Mouse (Mus musculus) heart, embryonic 14.5 days (tissue): Measurements from ENCODE around the gene Pstpip1. TPM values are rescaled to one million over a fixed set of nuclear protein-coding genes. Genes with fewer than 3 reads are reported as not detected.
A peak's percentile ranks its signal among the peaks of the same experiment; 100 is the strongest.

Source experiments
- ATAC-seq: fragments of 200-750 bp; cut with Nextera tagmentation; 2 replicates; pipeline ENCODE4 v1.8.0; 2017; ENCODE audit warnings: low read depth, moderate TSS enrichment; ENCODE audit not compliant: insufficient number of reproducible peaks, insufficient read depth, low FRiP score
- H3K27ac ChIP-seq, 2 experiments: fragments of 200-500 bp in 1 of 2; fragments of 300-500 bp in 1 of 2; sonication (generic) in 1 of 2; replicated peaks in 1 of 2; 2 replicates each; pipeline ENCODE4 v1.5.1; 2012 to 2014; ENCODE audit warnings: low read depth in 2 of 2, low read length in 2 of 2, control low read depth in 1 of 2, mild to moderate bottlenecking in 1 of 2, mixed read lengths in 1 of 2; ENCODE audit not compliant: control insufficient read depth in 1 of 2, insufficient read depth in 1 of 2
- H3K27me3 ChIP-seq: fragments of 300-500 bp; sonication (generic); 2 replicates; pipeline ENCODE4 v1.6.1; 2014; ENCODE audit warnings: mild to moderate bottlenecking, low read length, control low read depth; ENCODE audit not compliant: control insufficient read depth, insufficient read depth
- H3K36me3 ChIP-seq: fragments of 300-500 bp; sonication (generic); 2 replicates; pipeline ENCODE4 v1.6.1; 2014; ENCODE audit warnings: mild to moderate bottlenecking, control low read depth, low read length, mixed read lengths; ENCODE audit not compliant: control insufficient read depth, insufficient read depth
- H3K4me1 ChIP-seq, 2 experiments: fragments of 200-500 bp in 1 of 2; fragments of 300-500 bp in 1 of 2; sonication (generic) in 1 of 2; 2 replicates each; pipeline ENCODE4 v1.6.1; 2012 to 2014; ENCODE audit warnings: low read length in 2 of 2, control low read depth in 1 of 2, mixed read lengths in 1 of 2; ENCODE audit not compliant: control insufficient read depth in 2 of 2, insufficient read depth in 2 of 2
- H3K4me2 ChIP-seq: fragments of 300-500 bp; sonication (generic); 2 replicates; pipeline ENCODE4 v1.6.1; 2014; ENCODE audit warnings: mild to moderate bottlenecking, low read length
- H3K4me3 ChIP-seq, 2 experiments: fragments of 200-500 bp in 1 of 2; fragments of 300-500 bp in 1 of 2; sonication (generic) in 1 of 2; 2 replicates each; pipeline ENCODE4 v1.5.1; 2012 to 2014; ENCODE audit warnings: low read length in 2 of 2, mild to moderate bottlenecking in 2 of 2, control low read depth in 1 of 2, low read depth in 1 of 2, moderate library complexity in 1 of 2; ENCODE audit not compliant: control insufficient read depth in 1 of 2, insufficient read depth in 1 of 2
- H3K9ac ChIP-seq: fragments of 300-500 bp; sonication (generic); 2 replicates; pipeline ENCODE4 v1.6.1; 2014; ENCODE audit warnings: mild to moderate bottlenecking, low read length
- H3K9me3 ChIP-seq: fragments of 300-500 bp; sonication (generic); 2 replicates; pipeline ENCODE4 v1.6.1; 2016; ENCODE audit warnings: low read length, control low read depth; ENCODE audit not compliant: control insufficient read depth
- WGBS: fragments of 180-500 bp; shearing (Covaris S2); extraction: QIAGEN DNeasy Blood & Tissue Kit; methylation state at CpG from one replicate; pipeline ENCODE4 v1.1.7; 2014; 5-methylcytosine and 5-hydroxymethylcytosine counted together
- polyA plus RNA-seq: library from polyadenylated mRNA; unstranded; fragments of >200 nt; fragmentation: Nextera tagmentation; extraction: Ambion mirVana; gene quantifications from 2 replicates; pipeline ENCODE4 v1.2.1, GENCODE M21; 2014

Gene Pstpip1
- polyA plus RNA-seq, 1 experiment from 2014 or later = 0.55 TPM

GRCm38 (mm10) chr9:56123613-56124012 is 33.9 kb downstream of the Pstpip1 start:
- peaks cover 11% of the 10 kb centered on the region for H3K36me3 ChIP-seq
- ATAC-seq = no peak
- no peak overlapping the region for H3K4me3 ChIP-seq
- no peak overlapping the region for H3K9ac ChIP-seq
- WGBS = 36% methylated on average over 7 of the region's 7 CpGs
- no peaks in the 10 kb centered on the region for H3K9me3 ChIP-seq
- no peak overlapping the region for H3K27ac ChIP-seq
- peaks cover 29 to 44% of the 10 kb centered on the region in 2 experiments for H3K4me1 ChIP-seq
- H3K4me2 ChIP-seq = no peak overlapping the region
- H3K27me3 ChIP-seq = no peaks in the 10 kb centered on the region

- H3K9ac ChIP-seq = no peak overlapping the region
- peaks cover 23 to 40% of the 10 kb centered on the region in 2 experiments for H3K4me1 ChIP-seq
- peaks cover 21% of the 10 kb centered on the region for H3K36me3 ChIP-seq
- H3K4me2 ChIP-seq = no peak overlapping the region
- H3K27me3 ChIP-seq = no peaks in the 10 kb centered on the region
- no peak overlapping the region for H3K4me3 ChIP-seq
- no peak for ATAC-seq
- 25% methylated on average over 11 of the region's 11 CpGs for WGBS
- H3K9me3 ChIP-seq = no peaks in the 10 kb centered on the region
- no peak overlapping the region for H3K27ac ChIP-seq
Measured at GRCm38 (mm10) chr9:56124561-56124960, 34.8 kb downstream of the Pstpip1 start.

- Histone ChIP-seq H3K9ac (no peak overlapping the region), H3K4me2 (no peak overlapping the region), H3K4me1 (peaks cover 32 to 49% of the 10 kb centered on the region in 2 experiments), H3K9me3 (no peaks in the 10 kb centered on the region), H3K36me3 (peaks cover 41% of the 10 kb centered on the region), H3K27me3 (no peaks in the 10 kb centered on the region), H3K27ac (no peak overlapping the region), H3K4me3 (no peak overlapping the region)
- ATAC-seq = no peak
- 56% methylated on average over 16 of the region's 16 CpGs for WGBS
Measured at GRCm38 (mm10) chr9:56126453-56127173, 36.9 kb downstream of the Pstpip1 start.

- WGBS = 77% methylated on average over 9 of the region's 9 CpGs
- H3K27me3 ChIP-seq = no peaks in the 10 kb centered on the region
- H3K27ac ChIP-seq = no peak overlapping the region
- H3K4me2 ChIP-seq = no peak overlapping the region
- H3K9me3 ChIP-seq = no peaks in the 10 kb centered on the region
- H3K36me3 ChIP-seq = peaks cover 58% of the 10 kb centered on the region
- no peak overlapping the region for H3K9ac ChIP-seq
- no peak overlapping the region for H3K4me3 ChIP-seq
- peaks cover 31 to 52% of the 10 kb centered on the region in 2 experiments for H3K4me1 ChIP-seq
- no peak for ATAC-seq
Measured at GRCm38 (mm10) chr9:56128331-56128730, 38.6 kb downstream of the Pstpip1 start.

- Histone ChIP-seq H3K9ac (no peak overlapping the region), H3K27ac (peak overlapping the region in 1 of 2 experiments; percentile 69; a peak in 1 of 4 replicates), H3K4me1 (peaks cover 23 to 53% of the 10 kb centered on the region in 2 experiments), H3K36me3 (peaks cover 73% of the 10 kb centered on the region), H3K9me3 (no peaks in the 10 kb centered on the region), H3K27me3 (no peaks in the 10 kb centered on the region), H3K4me2 (no peak overlapping the region), H3K4me3 (no peak overlapping the region)
- 89% methylated on average over 3 of the region's 3 CpGs for WGBS
- no peak for ATAC-seq
Measured at GRCm38 (mm10) chr9:56129951-56130350, 40.2 kb downstream of the Pstpip1 start.

- no peak for ATAC-seq
- H3K4me1 ChIP-seq = peaks cover 21 to 55% of the 10 kb centered on the region in 2 experiments
- no peak overlapping the region for H3K9ac ChIP-seq
- peak overlapping the region; percentile 66 to 69 for H3K27ac ChIP-seq
- H3K4me2 ChIP-seq = no peak overlapping the region
- no peaks in the 10 kb centered on the region for H3K9me3 ChIP-seq
- no peaks in the 10 kb centered on the region for H3K27me3 ChIP-seq
- no peak overlapping the region for H3K4me3 ChIP-seq
- WGBS = 28% methylated on average over 4 of the region's 4 CpGs
- peaks cover 79% of the 10 kb centered on the region for H3K36me3 ChIP-seq
Measured at GRCm38 (mm10) chr9:56130536-56130935, 40.8 kb downstream of the Pstpip1 start.

GRCm38 (mm10) chr9:56131813-56132525 is 42.2 kb downstream of the Pstpip1 start:
- peaks cover 19 to 50% of the 10 kb centered on the region in 2 experiments for H3K4me1 ChIP-seq
- ATAC-seq = no peak

More at GRCm38 (mm10) chr9:56131813-56132525, 42.2 kb downstream of the Pstpip1 start:
- H3K4me3 ChIP-seq = no peak overlapping the region
- H3K36me3 ChIP-seq = peaks cover 93% of the 10 kb centered on the region
- H3K9ac ChIP-seq = no peak overlapping the region
- WGBS = 74% methylated on average over 10 of the region's 10 CpGs
- peak overlapping the region in 1 of 2 experiments; percentile 69; a peak in 2 of 4 replicates for H3K27ac ChIP-seq
- no peak overlapping the region for H3K4me2 ChIP-seq
- H3K27me3 ChIP-seq = no peaks in the 10 kb centered on the region
- no peaks in the 10 kb centered on the region for H3K9me3 ChIP-seq
